ENCODE assay signal across 28 mouse cellular contexts in the genomic region with DNA sequence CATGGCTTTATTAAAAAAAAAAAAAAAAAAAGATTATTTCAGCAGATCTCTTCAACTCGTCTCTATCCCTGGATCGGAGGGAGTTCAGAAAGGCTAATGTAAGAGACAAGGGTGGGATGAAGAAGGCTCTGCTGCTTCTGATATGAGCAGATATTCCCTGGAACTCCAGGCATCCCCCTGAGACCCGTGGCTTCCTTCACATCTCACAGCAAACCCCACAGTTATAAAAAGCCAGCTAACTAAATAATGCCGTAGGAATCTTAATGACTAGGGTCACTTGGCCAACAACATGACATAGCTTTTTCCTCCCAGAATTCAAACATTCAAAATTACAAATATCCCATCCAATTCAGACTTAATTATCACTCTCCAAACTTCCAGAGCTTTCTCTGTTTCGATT.
A peak's percentile ranks its signal among the peaks of the same experiment; 100 is the strongest.
DNase-seq lines count a peak whose midpoint lies in the region; ATAC-seq lines count a peak whose summit lies in the region.
"Had no signal": no experiment of that assay in that cellular context is flagged by ENCODE, and none has a peak within 500 bp of the region (broad histone marks: within the 10 kb centered on the region; RNA-seq: fewer than 3 reads in every experiment).

No protein-coding gene starts in this region.

- no peak for ATAC-seq in embryonic facial prominence, embryonic 14.5 days (ENCODE audit: low read depth)
- no peak for ATAC-seq in heart, embryonic 11.5 days (replicated peaks; ENCODE audit: insufficient number of reproducible peaks, low FRiP score, low TSS enrichment)
- no peak for ATAC-seq in kidney, embryonic 15.5 days (replicated peaks; ENCODE audit: low FRiP score)
- ATAC-seq: activated CD4-positive, CD25-positive, alpha-beta regulatory T cell, adult 4 months; forebrain, embryonic 14.5 days; hindbrain, postnatal 0 days; intestine, embryonic 15.5 days; liver, embryonic 12.5 days; liver, postnatal 0 days; lung, postnatal 0 days; midbrain, embryonic 13.5 days had no signal

- H3K9me3 ChIP-seq in embryonic facial prominence, embryonic 14.5 days (ENCODE audit: control insufficient read depth, low read length), result no peaks in the 10 kb centered on the region
- no peaks in the 10 kb centered on the region for H3K9me3 ChIP-seq in embryonic facial prominence, embryonic 10.5 days
- H3K9me3 ChIP-seq in heart, embryonic 11.5 days (replicated peaks; ENCODE audit: control insufficient read depth, low read length), result no peaks in the 10 kb centered on the region
- no peaks in the 10 kb centered on the region for H3K9me3 ChIP-seq in kidney, embryonic 15.5 days (replicated peaks)
- H3K9me3 ChIP-seq: heart, embryonic 13.5 days; hindbrain, embryonic 12.5 days; intestine, embryonic 15.5 days; limb, embryonic 12.5 days; liver, embryonic 12.5 days; midbrain, embryonic 13.5 days; neural tube, embryonic 13.5 days had no signal

- no peaks in the 10 kb centered on the region for H3K36me3 ChIP-seq in embryonic facial prominence, embryonic 14.5 days (ENCODE audit: control insufficient read depth, insufficient read depth, low read length)
- H3K36me3 ChIP-seq in embryonic facial prominence, embryonic 10.5 days (replicated peaks), result no peaks in the 10 kb centered on the region
- H3K36me3 ChIP-seq in heart, embryonic 11.5 days (ENCODE audit: control insufficient read depth, insufficient read depth, low read length), result no peaks in the 10 kb centered on the region
- H3K36me3 ChIP-seq in kidney, embryonic 15.5 days, result no peaks in the 10 kb centered on the region
- H3K36me3 ChIP-seq: heart, embryonic 13.5 days; hindbrain, embryonic 12.5 days; intestine, embryonic 15.5 days; limb, embryonic 12.5 days; liver, embryonic 12.5 days; midbrain, embryonic 13.5 days; neural tube, embryonic 13.5 days had no signal

- H3K4me2 ChIP-seq in embryonic facial prominence, embryonic 14.5 days (ENCODE audit: low read depth, low read length), result no peak overlapping the region
- no peak overlapping the region for H3K4me2 ChIP-seq in heart, embryonic 11.5 days
- no peak overlapping the region for H3K4me2 ChIP-seq in kidney, embryonic 15.5 days
- H3K4me2 ChIP-seq: heart, embryonic 13.5 days; hindbrain, embryonic 12.5 days; intestine, embryonic 15.5 days; limb, embryonic 12.5 days; liver, embryonic 12.5 days; midbrain, embryonic 13.5 days; neural tube, embryonic 13.5 days had no signal

- H3K27me3 ChIP-seq in embryonic facial prominence, embryonic 14.5 days (replicated peaks; ENCODE audit: control insufficient read depth, insufficient read depth, low read length), result no peaks in the 10 kb centered on the region
- peaks cover 13% of the 10 kb centered on the region; the same call in 1 of the 2 replicates for H3K27me3 ChIP-seq in embryonic facial prominence, embryonic 10.5 days (replicated peaks; ENCODE audit: low read depth, poor library complexity, severe bottlenecking)
- H3K27me3 ChIP-seq in heart, embryonic 11.5 days (ENCODE audit: control insufficient read depth, insufficient read depth, low read length), result no peaks in the 10 kb centered on the region
- no peaks in the 10 kb centered on the region for H3K27me3 ChIP-seq in kidney, embryonic 15.5 days
- H3K27me3 ChIP-seq: CH12.LX; heart, embryonic 13.5 days; hindbrain, embryonic 12.5 days; intestine, embryonic 15.5 days; limb, embryonic 12.5 days; neural tube, embryonic 13.5 days had no signal

- 0 out of 2 replicates have a peak, but pooled peaks cover 8% of the 10 kb centered on the region for H3K4me1 ChIP-seq in embryonic facial prominence, embryonic 14.5 days (ENCODE audit: control insufficient read depth, insufficient read depth, low read length)
- H3K4me1 ChIP-seq in embryonic facial prominence, embryonic 10.5 days, result peaks cover 23% of the 10 kb centered on the region
- peaks cover 12% of the 10 kb centered on the region for H3K4me1 ChIP-seq in heart, embryonic 11.5 days (ENCODE audit: control insufficient read depth, insufficient read depth, low read length)
- peaks cover 19% of the 10 kb centered on the region for H3K4me1 ChIP-seq in kidney, embryonic 15.5 days
- no peaks in the 10 kb centered on the region for H3K4me1 ChIP-seq in brown adipose tissue, adult 24 weeks (ENCODE audit: control insufficient read depth, insufficient read depth, insufficient read length, low read length)
- H3K4me1 ChIP-seq: intestine, embryonic 15.5 days; neural tube, embryonic 13.5 days had no signal

- peak; percentile 36 for DNase-seq in embryonic facial prominence, embryonic 14.5 days (ENCODE audit: low spot score)
- DNase-seq in embryonic facial prominence, embryonic 10.5 days (ENCODE audit: low spot score), result no peak
- peak; percentile 7 for DNase-seq in heart, adult 8-10 months (ENCODE audit: low spot score)
- no peak for DNase-seq in kidney, postnatal 4 days
- DNase-seq in left cerebral cortex, postnatal 10 days (ENCODE audit: extremely low spot score in 1 of 2, low spot score in 2 of 2), result no peak
- DNase-seq: adrenal gland, adult 2 months; adrenal gland, postnatal 36 days; cerebellum, adult 2 months; cerebellum, postnatal 25 days; liver, postnatal 0 days; thymus, adult 2 months; thymus, postnatal 36 days had no signal

- no peak overlapping the region; the same call in 1 of the 2 replicates for H3K27ac ChIP-seq in embryonic facial prominence, embryonic 14.5 days (replicated peaks; ENCODE audit: low read depth, low read length)
- H3K27ac ChIP-seq in embryonic facial prominence, embryonic 10.5 days (replicated peaks), result no peak overlapping the region
- no peak overlapping the region for H3K27ac ChIP-seq in heart, embryonic 11.5 days (ENCODE audit: low read depth, low read length)
- 0 out of 2 replicates have a peak overlapping the region, but pooled peaks have one; percentile 48 for H3K27ac ChIP-seq in kidney, embryonic 15.5 days
- H3K27ac ChIP-seq in brown adipose tissue, adult 24 weeks (replicated peaks; ENCODE audit: low read depth, low read length), result 0 out of 2 replicates have a peak overlapping the region, but pooled peaks have one; percentile 31
- H3K27ac ChIP-seq: heart, embryonic 13.5 days; hindbrain, embryonic 12.5 days; hindbrain, postnatal 0 days; intestine, embryonic 15.5 days; limb, embryonic 12.5 days; liver, embryonic 12.5 days; macrophage; midbrain, embryonic 13.5 days; neural tube, embryonic 13.5 days had no signal

- no peak overlapping the region for H3K9ac ChIP-seq in embryonic facial prominence, embryonic 14.5 days (ENCODE audit: low read depth, low read length)
- H3K9ac ChIP-seq in heart, embryonic 11.5 days (ENCODE audit: low read depth, low read length), result no peak overlapping the region
- H3K9ac ChIP-seq in kidney, embryonic 15.5 days, result no peak overlapping the region
- H3K9ac ChIP-seq: heart, embryonic 13.5 days; hindbrain, embryonic 12.5 days; intestine, embryonic 15.5 days; limb, embryonic 12.5 days; liver, embryonic 12.5 days; liver, postnatal 0 days; midbrain, embryonic 13.5 days; neural tube, embryonic 13.5 days had no signal

- intact Hi-C loops in left cerebral cortex, postnatal 10 days (cut with DNase I), result no loop called here

- no peak overlapping the region for H3K4me3 ChIP-seq in embryonic facial prominence, embryonic 14.5 days (ENCODE audit: low read depth, low read length)
- no peak overlapping the region for H3K4me3 ChIP-seq in embryonic facial prominence, embryonic 10.5 days
- H3K4me3 ChIP-seq in heart, embryonic 11.5 days (ENCODE audit: low read depth, low read length), result no peak overlapping the region
- H3K4me3 ChIP-seq in kidney, embryonic 15.5 days (replicated peaks), result no peak overlapping the region
- H3K4me3 ChIP-seq in brown adipose tissue, adult 24 weeks (ENCODE audit: insufficient read depth, low read depth, low read length), result no peak overlapping the region
- H3K4me3 ChIP-seq: heart, embryonic 13.5 days; hindbrain, embryonic 12.5 days; intestine, embryonic 15.5 days; limb, embryonic 12.5 days; liver, embryonic 12.5 days; midbrain, embryonic 13.5 days; neural tube, embryonic 13.5 days had no signal

- 60% methylated on average over 5 of the region's 5 CpGs for WGBS in embryonic facial prominence, embryonic 14.5 days
- 81% methylated on average over 5 of the region's 5 CpGs for WGBS in embryonic facial prominence, embryonic 10.5 days
- WGBS in heart, embryonic 11.5 days (ENCODE audit: insufficient replicate concordance), result 60% methylated on average over 5 of the region's 5 CpGs
- WGBS in kidney, embryonic 15.5 days, result 49% methylated on average over 5 of the region's 5 CpGs

Comparison
In these comparisons a context has a peak if more than half of its experiments do, and no peak if none do; other contexts are left out.
1. DNase-seq: peak in embryonic facial prominence, embryonic 14.5 days (single experiment) and heart, adult 8-10 months (single experiment); none in embryonic facial prominence, embryonic 10.5 days (single experiment), kidney, postnatal 4 days (0 of 2) and left cerebral cortex, postnatal 10 days (0 of 2).
2. H3K27ac ChIP-seq: peak in kidney, embryonic 15.5 days (single experiment) and brown adipose tissue, adult 24 weeks (single experiment); none in embryonic facial prominence, embryonic 14.5 days (single experiment), embryonic facial prominence, embryonic 10.5 days (single experiment) and heart, embryonic 11.5 days (single experiment).